Mouse (Mus musculus) hindbrain, postnatal 0 days (tissue): ENCODE measurements around the gene Spata31d1b. TPM values are rescaled to one million over a fixed set of nuclear protein-coding genes. Genes with fewer than 3 reads are reported as not detected.
A peak's percentile ranks its signal among the peaks of the same experiment; 100 is the strongest.

Experiments
- ATAC-seq: fragments of 200-750 bp; cut with Nextera tagmentation; 2 replicates; pipeline ENCODE4 v1.8.0; 2017; ENCODE audit warnings: mild to moderate bottlenecking, moderate TSS enrichment, moderate library complexity
- DNase-seq: peaks from one replicate; pipeline ENCODE4 v3.0.0-alpha.2; 2015; ENCODE audit warnings: low spot score
- H3K27ac ChIP-seq: fragments of 300-500 bp; sonication (generic); 2 replicates; pipeline ENCODE4 v1.5.1; 2014; ENCODE audit warnings: mild to moderate bottlenecking
- H3K27me3 ChIP-seq: fragments of 300-500 bp; sonication (generic); 2 replicates; pipeline ENCODE4 v1.6.1; 2014; ENCODE audit warnings: low read length, mixed read lengths; ENCODE audit not compliant: insufficient read depth
- H3K36me3 ChIP-seq: fragments of 300-500 bp; sonication (generic); 2 replicates; pipeline ENCODE4 v1.6.1; 2014; ENCODE audit warnings: low read length, mixed read lengths; ENCODE audit not compliant: insufficient read depth
- H3K4me1 ChIP-seq: fragments of 300-500 bp; sonication (generic); 2 replicates; pipeline ENCODE4 v1.6.1; 2014; ENCODE audit warnings: antibody characterized with exemption, low read length, mixed read lengths; ENCODE audit not compliant: insufficient read depth
- H3K4me2 ChIP-seq: fragments of 300-500 bp; sonication (generic); 2 replicates; pipeline ENCODE4 v1.6.1; 2014; ENCODE audit warnings: low read depth, mild to moderate bottlenecking, low read length, moderate library complexity, mixed read lengths
- H3K4me3 ChIP-seq: fragments of 300-500 bp; sonication (generic); 2 replicates; pipeline ENCODE4 v1.5.1; 2014; ENCODE audit warnings: low read length
- H3K9ac ChIP-seq: fragments of 300-500 bp; sonication (generic); replicated peaks from 2 replicates; pipeline ENCODE4 v1.6.1; 2014; ENCODE audit warnings: mild to moderate bottlenecking, low read length, moderate library complexity, mixed read lengths
- H3K9me3 ChIP-seq: fragments of 300-500 bp; sonication (generic); 2 replicates; pipeline ENCODE4 v1.6.1; 2016; ENCODE audit warnings: low read length, mixed read lengths
- CTCF ChIP-seq: IDR thresholded peaks from 2 replicates; pipeline ENCODE4 v1.5.1; 2016; ENCODE audit warnings: antibody characterized with exemption, control low read depth, low read depth
- WGBS: fragments of 180-500 bp; shearing (Covaris S2); extraction: QIAGEN DNeasy Blood & Tissue Kit; methylation state at CpG from one replicate; pipeline ENCODE4 v1.1.7; 2014; 5-methylcytosine and 5-hydroxymethylcytosine counted together
- polyA plus RNA-seq: library from polyadenylated mRNA; unstranded; fragments of >200 nt; fragmentation: Nextera tagmentation; extraction: Ambion mirVana; gene quantifications from 2 replicates; pipeline ENCODE4 v1.2.1, GENCODE M21; 2015
- total RNA-seq: library from RNA; depleted of rRNA; stranded (reverse); fragments of >200 nt; gene quantifications from 2 replicates; pipeline ENCODE4 v1.2.3, GENCODE M21; 2014

Gene Spata31d1b
- total and polyA plus RNA-seq, 2 experiments from 2014 or later = 0.21 TPM; not detected in 1

DNA sequence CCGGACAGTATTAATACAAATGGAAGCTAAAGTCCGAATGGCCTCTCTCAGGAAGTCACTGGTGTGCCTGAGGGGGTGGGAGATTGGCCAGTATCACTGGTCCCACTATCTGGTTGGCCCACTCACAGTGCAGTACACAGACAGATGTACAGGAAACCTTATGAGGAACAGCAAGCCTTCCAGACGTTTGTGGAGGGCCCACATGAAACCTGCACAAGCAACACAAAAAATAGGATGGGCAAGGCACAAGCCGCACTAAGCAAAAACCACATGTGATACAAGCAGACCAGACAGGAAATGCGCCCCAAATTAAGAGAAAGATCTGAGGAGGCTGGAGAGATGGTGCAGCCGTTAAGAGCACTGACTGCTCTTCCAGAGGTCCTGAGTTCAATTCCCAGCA is 39.8 kb upstream of the Spata31d1b start:
- H3K36me3 ChIP-seq = no peaks in the 10 kb centered on the region
- no peak overlapping the region for H3K4me3 ChIP-seq
- no peaks in the 10 kb centered on the region for H3K27me3 ChIP-seq
- no peak overlapping the region for H3K27ac ChIP-seq
- H3K9ac ChIP-seq = no peak overlapping the region
- WGBS = 66% methylated on average over 6 of the region's 6 CpGs
- ATAC-seq (no peak), DNase-seq (no peak)
- TF ChIP-seq CTCF = no peak
- H3K9me3 ChIP-seq = no peaks in the 10 kb centered on the region
- H3K4me1 ChIP-seq = 0 out of 2 replicates have a peak, but pooled peaks cover 3% of the 10 kb centered on the region
- H3K4me2 ChIP-seq = no peak overlapping the region

GRCm38 (mm10) chr13:59673597-59673996 is 38.5 kb upstream of the Spata31d1b start:
- no peak for DNase-seq
- Histone ChIP-seq H3K4me3 (no peak overlapping the region), H3K27ac (no peak overlapping the region)

DNA sequence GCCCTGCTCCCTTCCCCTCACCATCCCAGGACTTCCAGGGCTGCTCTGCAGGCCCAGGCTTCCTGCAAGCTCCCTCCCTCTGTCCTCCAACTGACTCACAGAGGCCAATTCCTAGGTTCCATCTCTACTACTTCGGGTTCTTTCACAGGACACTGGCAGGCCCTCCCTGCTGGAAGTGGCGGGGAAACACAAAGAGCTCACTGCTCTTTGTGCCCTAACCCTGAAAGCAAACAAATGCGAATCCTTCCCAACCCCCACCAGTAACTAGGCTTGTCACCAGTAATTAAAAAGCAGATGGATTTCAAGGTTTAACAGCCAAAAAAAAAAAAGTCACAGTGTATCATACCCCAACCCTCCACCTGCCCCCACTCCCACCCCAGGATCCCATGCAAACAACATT is 37.9 kb upstream of the Spata31d1b start:
- no peak for TF ChIP-seq CTCF
- Histone ChIP-seq H3K36me3 (no peaks in the 10 kb centered on the region), H3K9me3 (no peaks in the 10 kb centered on the region), H3K27me3 (no peaks in the 10 kb centered on the region), H3K9ac (no peak overlapping the region; the same call in 1 of the 2 replicates), H3K4me2 (peak overlapping the region; percentile 80), H3K4me3 (peak overlapping the region; percentile 80), H3K4me1 (0 out of 2 replicates have a peak, but pooled peaks cover 3% of the 10 kb centered on the region), H3K27ac (no peak overlapping the region)
- 4% methylated on average over 3 of the region's 3 CpGs for WGBS
- DNase-seq = no peak
- no peak for ATAC-seq

More at GRCm38 (mm10) chr13:59673597-59673996, 38.5 kb upstream of the Spata31d1b start:
- Histone ChIP-seq H3K4me1 (0 out of 2 replicates have a peak, but pooled peaks cover 3% of the 10 kb centered on the region), H3K4me2 (peak overlapping the region; percentile 80; the same call in 1 of the 2 replicates), H3K36me3 (no peaks in the 10 kb centered on the region), H3K9me3 (no peaks in the 10 kb centered on the region), H3K9ac (no peak overlapping the region), H3K27me3 (no peaks in the 10 kb centered on the region)
- no peak for ATAC-seq
- 23% methylated on average over 7 of the region's 7 CpGs for WGBS
- TF ChIP-seq CTCF = no peak

DNA sequence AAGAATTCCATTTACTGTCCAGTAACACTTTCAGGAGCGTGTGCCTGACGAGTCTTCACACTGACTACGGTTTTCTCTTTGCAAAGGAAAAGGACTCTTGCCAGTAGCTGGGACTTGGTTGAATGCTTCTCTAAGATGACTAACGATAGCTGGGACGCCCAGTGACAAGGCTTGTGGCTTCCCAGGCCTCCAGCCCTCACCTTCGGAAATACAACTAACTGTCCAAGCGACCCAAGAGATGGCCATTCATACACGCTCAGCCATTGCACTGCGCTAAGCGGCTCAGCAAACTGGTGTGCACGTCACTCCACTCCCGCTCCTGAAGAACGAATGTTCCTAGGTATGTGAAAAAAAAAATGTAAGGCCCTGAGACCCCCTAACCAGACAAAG is 37.3 kb upstream of the Spata31d1b start:
- WGBS = 1% methylated on average over 13 of the region's 13 CpGs
- no peaks in the 10 kb centered on the region for H3K27me3 ChIP-seq
- H3K9ac ChIP-seq = peak overlapping the region; percentile 76
- ATAC-seq = no peak
- H3K4me3 ChIP-seq = peak overlapping the region; percentile 80
- no peaks in the 10 kb centered on the region for H3K36me3 ChIP-seq
- peak overlapping the region; percentile 80 for H3K4me2 ChIP-seq
- H3K27ac ChIP-seq = peak overlapping the region; percentile 66; the same call in 1 of the 2 replicates
- 0 out of 2 replicates have a peak, but pooled peaks cover 3% of the 10 kb centered on the region for H3K4me1 ChIP-seq
- H3K9me3 ChIP-seq = no peaks in the 10 kb centered on the region
- peak; percentile 28 for DNase-seq
- no peak for TF ChIP-seq CTCF

DNA sequence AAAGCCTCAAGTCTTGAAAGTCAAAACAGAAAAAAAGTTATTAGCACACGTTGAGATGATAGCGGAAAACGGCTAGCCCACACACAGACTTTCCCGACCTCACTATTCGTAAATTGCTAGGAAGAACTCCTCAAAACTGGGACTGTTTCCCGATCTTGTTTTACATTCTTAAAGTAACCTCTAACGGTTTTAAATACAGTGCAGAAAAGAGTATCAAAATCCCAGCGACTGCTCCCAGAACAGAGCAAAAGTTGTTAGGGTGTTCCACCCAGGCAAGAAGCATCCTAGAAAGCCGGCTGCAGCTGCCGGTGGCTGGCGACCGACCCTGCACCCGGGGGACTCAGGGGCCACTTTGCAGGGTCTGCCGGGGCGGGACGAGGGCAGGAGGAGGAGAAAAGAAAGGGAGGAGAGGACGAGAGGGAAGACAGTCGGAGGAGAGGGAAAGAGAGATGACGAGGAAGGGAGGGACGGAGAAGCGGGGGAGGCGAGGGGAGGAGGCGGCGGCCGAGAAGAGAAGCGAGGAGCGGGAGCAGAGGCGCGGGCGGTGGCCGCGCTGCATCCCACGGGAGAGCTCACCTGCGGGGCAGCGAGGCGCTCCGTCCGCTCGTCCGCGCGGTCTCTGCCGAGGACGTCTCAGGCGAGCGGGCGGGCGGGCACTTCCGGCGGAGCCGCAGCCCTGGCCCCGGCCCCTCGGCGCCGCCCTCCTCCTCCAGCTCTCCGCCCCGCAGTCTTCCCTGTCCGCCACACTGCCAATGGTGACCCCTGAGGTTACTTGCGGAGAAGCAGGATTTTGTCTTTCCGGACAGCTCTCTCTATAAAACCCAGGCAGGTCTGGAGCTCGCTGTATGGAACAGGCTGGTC is 36.7 kb upstream of the Spata31d1b start, which contains the start of gene Golm1:
Gene Golm1 (minus strand): TSS at position 661 of the 861 bp plus-strand sequence.
- peak within 1 kb of the TSS; percentile 66 for H3K27ac ChIP-seq
- DNase-seq = peak; percentile 69
- H3K36me3 ChIP-seq = no peaks in the 10 kb centered on the region
- H3K9ac ChIP-seq = peak within 1 kb of the TSS; percentile 76
- H3K27me3 ChIP-seq = no peaks in the 10 kb centered on the region
- no peaks in the 10 kb centered on the region for H3K9me3 ChIP-seq
- 0 out of 2 replicates have a peak, but pooled peaks cover 3% of the 10 kb centered on the region for H3K4me1 ChIP-seq
- WGBS = 1% methylated on average over 54 of the region's 61 CpGs
- peak; percentile 81 for ATAC-seq
- no peak for TF ChIP-seq CTCF
- peak within 1 kb of the TSS; percentile 80 for H3K4me3 ChIP-seq
- peak within 1 kb of the TSS; percentile 80 for H3K4me2 ChIP-seq

DNA sequence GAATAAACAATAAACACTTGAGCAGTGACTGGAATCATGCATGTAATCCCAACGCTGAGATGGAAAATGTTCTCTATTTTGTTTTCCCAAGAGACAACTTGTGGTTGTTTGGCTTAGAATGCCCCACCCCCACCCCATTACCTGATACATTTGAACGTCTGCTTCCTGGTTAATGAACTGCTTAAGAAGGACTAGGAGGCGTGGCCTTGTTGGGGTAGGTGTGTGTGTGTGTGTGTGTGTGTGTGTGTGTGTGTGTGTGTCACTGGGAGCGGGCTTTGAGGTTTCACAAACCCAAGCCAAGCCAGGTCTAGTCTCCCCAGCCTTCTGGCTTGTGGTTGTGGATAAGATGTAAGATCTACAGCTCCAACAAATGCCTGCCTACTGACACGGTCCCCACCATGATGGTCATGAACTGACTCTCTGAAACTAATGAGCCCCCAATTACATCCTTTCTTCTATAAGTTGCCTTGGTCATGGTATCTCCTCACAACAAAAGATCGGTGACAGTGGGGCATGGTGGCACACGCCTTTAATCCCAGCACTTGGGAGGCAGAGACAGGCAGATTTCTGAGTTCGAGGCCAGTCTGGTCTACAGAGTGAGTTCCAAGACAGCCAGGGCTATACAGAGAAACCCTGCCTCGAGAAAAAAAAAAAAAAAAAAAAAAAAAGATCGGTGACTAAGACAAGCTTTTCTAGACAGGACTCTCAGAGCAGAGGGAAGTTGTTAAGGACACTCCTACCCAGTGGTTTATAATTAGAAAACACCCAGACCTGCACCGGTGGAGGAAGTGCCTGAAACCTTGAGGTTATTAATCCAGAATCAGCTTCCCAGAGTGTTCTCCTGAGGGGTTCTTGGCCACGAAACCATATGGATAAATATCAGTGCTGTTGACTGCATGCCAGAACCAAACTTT is 35.5 kb upstream of the Spata31d1b start:
- 79% methylated on average over 11 of the region's 12 CpGs for WGBS
- Histone ChIP-seq H3K4me3 (no peak overlapping the region), H3K27me3 (no peaks in the 10 kb centered on the region), H3K4me2 (no peak overlapping the region), H3K27ac (no peak overlapping the region), H3K4me1 (0 out of 2 replicates have a peak, but pooled peaks cover 3% of the 10 kb centered on the region), H3K36me3 (no peaks in the 10 kb centered on the region), H3K9me3 (no peaks in the 10 kb centered on the region), H3K9ac (no peak overlapping the region)
- DNase-seq (no peak), ATAC-seq (no peak)
- no peak for TF ChIP-seq CTCF
